Mouse (Mus musculus) forebrain, postnatal 0 days (tissue): ENCODE measurements around the gene Vav1. TPM values are rescaled to one million over a fixed set of nuclear protein-coding genes. Genes with fewer than 3 reads are reported as not detected.

Experiments used
- ATAC-seq: fragments of 200-750 bp; cut with Nextera tagmentation; 2 replicates; pipeline ENCODE4 v1.8.0; 2017; ENCODE audit warnings: mild to moderate bottlenecking, moderate library complexity
- DNase-seq: peaks from one replicate; pipeline ENCODE4 v3.0.0-alpha.2; 2015
- H3K27ac ChIP-seq: fragments of 300-500 bp; sonication (generic); 2 replicates; pipeline ENCODE4 v1.5.1; 2014; ENCODE audit warnings: low read depth, mild to moderate bottlenecking, antibody characterized with exemption, low read length, moderate library complexity, mixed read lengths
- H3K27me3 ChIP-seq: fragments of 300-500 bp; sonication (generic); 2 replicates; pipeline ENCODE4 v1.6.1; 2014; ENCODE audit warnings: mild to moderate bottlenecking, low read length, mixed read lengths; ENCODE audit not compliant: insufficient read depth
- H3K36me3 ChIP-seq: fragments of 300-500 bp; sonication (generic); 2 replicates; pipeline ENCODE4 v1.6.1; 2014; ENCODE audit warnings: mild to moderate bottlenecking, moderate library complexity; ENCODE audit not compliant: insufficient read depth
- H3K4me1 ChIP-seq: fragments of 300-500 bp; sonication (generic); 2 replicates; pipeline ENCODE4 v1.6.1; 2014; ENCODE audit warnings: antibody characterized with exemption; ENCODE audit not compliant: insufficient read depth
- H3K4me2 ChIP-seq: fragments of 300-500 bp; sonication (generic); 2 replicates; pipeline ENCODE4 v1.6.1; 2014; ENCODE audit warnings: low read depth, mild to moderate bottlenecking, moderate library complexity
- H3K4me3 ChIP-seq: fragments of 300-500 bp; sonication (generic); 2 replicates; pipeline ENCODE4 v1.5.1; 2014; ENCODE audit warnings: low read depth, low read length, mixed read lengths
- H3K9ac ChIP-seq: fragments of 300-500 bp; sonication (generic); 2 replicates; pipeline ENCODE4 v1.6.1; 2014; ENCODE audit warnings: mild to moderate bottlenecking
- H3K9me3 ChIP-seq: fragments of 300-500 bp; sonication (generic); 2 replicates; pipeline ENCODE4 v1.6.1; 2016; ENCODE audit warnings: low read length
- CTCF ChIP-seq: sonication (generic); IDR thresholded peaks from 2 replicates; pipeline ENCODE4 v1.5.1; 2016; ENCODE audit warnings: antibody characterized with exemption, control low read depth, low read depth
- WGBS: fragments of 180-500 bp; shearing (Covaris S2); extraction: QIAGEN DNeasy Blood & Tissue Kit; methylation state at CpG from one replicate; pipeline ENCODE4 v1.1.7; 2014; 5-methylcytosine and 5-hydroxymethylcytosine counted together
- polyA plus RNA-seq: library from polyadenylated mRNA; unstranded; fragments of >200 nt; fragmentation: Nextera tagmentation; extraction: Ambion mirVana; gene quantifications from 2 replicates; pipeline ENCODE4 v1.2.1, GENCODE M21; 2015
- total RNA-seq: library from RNA; depleted of rRNA; stranded (reverse); fragments of >200 nt; gene quantifications from 2 replicates; pipeline ENCODE4 v1.2.3, GENCODE M21; 2014

The Vav1 gene
- total and polyA plus RNA-seq, 2 experiments from 2014 or later, result 1.8 to 2.5 TPM

DNA sequence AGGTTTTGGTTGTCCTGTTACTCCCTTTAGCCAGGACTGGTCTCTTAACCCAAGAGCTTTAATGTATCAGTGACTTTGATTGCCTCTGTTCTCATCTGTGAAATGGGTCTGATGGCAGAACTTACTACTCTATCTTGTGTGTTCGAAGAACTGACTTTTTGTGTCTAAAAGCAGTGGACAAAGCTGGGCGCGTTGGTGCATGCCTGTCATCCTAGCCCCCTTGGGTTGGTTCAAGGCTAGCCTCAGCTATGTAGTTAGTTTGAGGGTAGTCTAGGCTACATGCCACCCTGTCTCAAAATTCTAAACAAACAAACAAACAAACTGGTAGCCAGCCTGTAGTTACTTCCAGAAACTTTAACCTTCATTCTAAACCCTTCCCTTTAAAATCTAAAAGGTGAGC is 27.5 kb upstream of the Vav1 start:
- Histone ChIP-seq H3K9ac (no peak overlapping the region), H3K27me3 (peaks cover 3% of the 10 kb centered on the region; the same call in 1 of the 2 replicates), H3K4me3 (no peak overlapping the region), H3K4me2 (no peak overlapping the region), H3K9me3 (no peaks in the 10 kb centered on the region), H3K27ac (no peak overlapping the region), H3K4me1 (peaks cover 9% of the 10 kb centered on the region; the same call in 1 of the 2 replicates), H3K36me3 (no peaks in the 10 kb centered on the region)
- no peak for DNase-seq
- 99% methylated on average over 3 of the region's 3 CpGs for WGBS
- ATAC-seq, result no peak
- TF ChIP-seq CTCF, result no peak

DNA sequence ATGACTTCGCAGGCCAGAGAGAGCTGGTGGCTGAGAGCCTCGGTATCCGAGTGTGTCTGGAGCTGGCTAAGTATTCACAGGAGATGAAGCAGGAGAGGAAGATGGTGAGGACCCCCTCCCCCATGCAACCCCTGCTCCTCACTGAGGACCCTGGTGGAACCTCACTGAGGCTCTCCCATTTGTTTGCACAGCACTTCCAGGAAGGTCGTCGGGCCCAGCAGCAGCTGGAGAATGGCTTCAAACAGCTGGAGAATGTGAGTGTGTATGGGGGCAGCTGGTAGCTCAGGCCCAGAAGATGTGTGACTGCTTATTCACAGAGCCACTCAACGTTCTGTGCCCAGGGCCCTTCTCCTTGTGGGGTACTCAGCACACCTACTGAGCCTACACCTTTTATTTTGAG is 25.6 kb upstream of the Vav1 start:
- TF ChIP-seq CTCF, result no peak
- DNase-seq (no peak), ATAC-seq (no peak)
- no peak overlapping the region for H3K4me2 ChIP-seq
- no peaks in the 10 kb centered on the region for H3K9me3 ChIP-seq
- peaks cover 3% of the 10 kb centered on the region; the same call in 1 of the 2 replicates for H3K27me3 ChIP-seq
- peaks cover 5% of the 10 kb centered on the region; the same call in 1 of the 2 replicates for H3K4me1 ChIP-seq
- no peak overlapping the region for H3K4me3 ChIP-seq
- no peak overlapping the region for H3K27ac ChIP-seq
- no peak overlapping the region for H3K9ac ChIP-seq
- no peaks in the 10 kb centered on the region for H3K36me3 ChIP-seq
- 89% methylated on average over 6 of the region's 6 CpGs for WGBS

DNA sequence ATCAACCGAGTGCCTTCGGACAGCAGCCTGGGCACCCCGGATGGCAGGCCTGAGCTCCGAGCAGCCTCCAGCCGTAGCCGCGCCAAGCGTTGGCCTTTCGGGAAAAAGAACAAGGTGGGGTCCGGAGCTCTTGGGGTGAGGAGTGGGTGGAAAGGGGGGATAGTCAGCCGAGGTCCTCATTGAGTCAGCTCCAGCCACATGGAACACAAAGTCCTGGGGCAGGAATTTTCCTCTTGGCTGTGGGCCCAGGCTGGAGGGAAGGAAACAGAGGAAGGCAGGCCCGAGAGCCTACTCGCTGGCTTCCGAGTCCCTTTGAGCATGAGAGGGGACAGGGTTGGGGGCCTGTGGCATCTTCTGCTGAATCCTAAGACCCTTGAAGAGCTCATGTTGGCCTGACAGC is 23.5 kb upstream of the Vav1 start:
- H3K27me3 ChIP-seq, result no peaks in the 10 kb centered on the region
- no peak overlapping the region for H3K4me3 ChIP-seq
- no peak for TF ChIP-seq CTCF
- H3K4me1 ChIP-seq, result no peaks in the 10 kb centered on the region
- no peaks in the 10 kb centered on the region for H3K36me3 ChIP-seq
- ATAC-seq (no peak), DNase-seq (no peak)
- H3K9me3 ChIP-seq, result no peaks in the 10 kb centered on the region
- WGBS, result 81% methylated on average over 14 of the region's 14 CpGs
- H3K27ac ChIP-seq, result no peak overlapping the region
- no peak overlapping the region for H3K4me2 ChIP-seq
- no peak overlapping the region for H3K9ac ChIP-seq

DNA sequence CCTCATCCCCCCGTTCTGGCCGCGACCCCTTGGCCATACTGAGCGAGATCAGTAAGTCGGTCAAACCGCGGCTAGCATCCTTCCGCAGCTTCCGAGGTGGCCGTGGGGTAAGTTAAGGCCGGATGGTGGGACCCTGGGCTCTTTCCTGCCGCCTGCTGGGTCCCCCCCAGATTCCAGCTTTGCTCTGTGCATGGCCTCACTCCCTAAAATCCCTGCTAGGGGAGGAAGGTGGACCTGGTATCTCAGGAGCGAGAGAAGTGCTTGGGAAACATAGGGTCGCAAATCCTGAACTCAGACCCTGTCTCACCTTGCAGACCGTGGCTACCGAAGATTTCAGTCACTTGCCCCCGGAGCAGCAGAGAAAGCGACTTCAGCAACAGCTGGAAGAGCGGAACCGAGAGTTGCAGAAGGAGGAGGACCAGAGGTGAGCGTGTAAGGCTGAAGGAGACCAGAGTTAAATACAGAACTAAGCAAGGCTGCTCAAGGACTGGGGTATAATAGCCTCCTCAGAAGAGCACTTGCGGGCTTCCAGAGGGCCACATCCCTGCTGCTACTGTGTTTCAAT is 21.9 kb upstream of the Vav1 start:
- ATAC-seq (no peak), DNase-seq (no peak)
- H3K9ac ChIP-seq, result no peak overlapping the region
- no peaks in the 10 kb centered on the region for H3K9me3 ChIP-seq
- no peaks in the 10 kb centered on the region for H3K4me1 ChIP-seq
- no peak overlapping the region for H3K27ac ChIP-seq
- TF ChIP-seq CTCF, result no peak
- H3K36me3 ChIP-seq, result no peaks in the 10 kb centered on the region
- H3K27me3 ChIP-seq, result no peaks in the 10 kb centered on the region
- no peak overlapping the region for H3K4me3 ChIP-seq
- 97% methylated on average over 22 of the region's 22 CpGs for WGBS
- no peak overlapping the region for H3K4me2 ChIP-seq

DNA sequence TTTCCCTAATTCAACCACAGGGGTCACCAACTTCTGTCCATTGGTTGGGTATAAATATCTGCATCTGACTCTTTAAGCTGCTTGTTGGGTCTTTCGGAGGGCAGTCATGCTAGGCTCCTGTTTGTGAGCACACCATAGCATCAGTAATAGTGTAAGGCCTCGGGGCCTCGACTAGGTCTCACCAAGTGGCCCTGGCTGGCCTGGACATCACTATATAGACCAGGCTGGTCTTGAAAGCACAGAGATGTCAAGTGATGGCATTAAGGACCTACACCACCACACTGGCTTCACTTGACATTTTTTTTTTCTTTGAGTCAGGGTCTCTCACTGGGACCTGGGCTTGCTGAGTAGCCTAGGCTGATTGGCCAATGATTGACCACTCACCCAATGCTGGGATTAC is 20.7 kb upstream of the Vav1 start:
- Histone ChIP-seq H3K4me2 (no peak overlapping the region), H3K4me1 (no peaks in the 10 kb centered on the region), H3K4me3 (no peak overlapping the region), H3K9ac (no peak overlapping the region), H3K36me3 (no peaks in the 10 kb centered on the region), H3K9me3 (no peaks in the 10 kb centered on the region), H3K27ac (no peak overlapping the region), H3K27me3 (no peaks in the 10 kb centered on the region)
- no peak for TF ChIP-seq CTCF
- DNase-seq (no peak), ATAC-seq (no peak)
- WGBS, result 94% methylated on average over 3 of the region's 3 CpGs

DNA sequence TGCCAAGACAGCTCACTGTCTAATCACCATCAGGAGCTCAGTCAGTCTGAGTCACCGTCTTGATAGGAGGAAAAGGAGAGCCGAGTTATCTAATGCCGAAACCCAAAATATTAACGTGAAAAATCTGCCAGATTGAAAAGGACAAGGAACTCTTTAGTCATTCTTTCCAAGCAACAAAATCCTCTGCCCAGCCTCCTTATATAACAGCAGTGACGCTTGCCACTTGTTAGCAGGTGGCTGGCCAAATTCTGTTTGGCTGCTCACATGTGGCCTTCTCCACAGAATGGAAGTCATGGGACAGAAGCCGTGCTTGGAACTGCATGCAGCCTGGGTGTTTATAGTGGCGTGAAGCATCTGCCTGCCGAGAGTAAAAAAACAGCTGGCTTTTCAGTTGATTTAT is 19.2 kb upstream of the Vav1 start:
- Histone ChIP-seq H3K9ac (no peak overlapping the region), H3K4me2 (no peak overlapping the region), H3K4me1 (no peaks in the 10 kb centered on the region), H3K4me3 (no peak overlapping the region), H3K9me3 (no peaks in the 10 kb centered on the region), H3K36me3 (no peaks in the 10 kb centered on the region), H3K27ac (no peak overlapping the region), H3K27me3 (no peaks in the 10 kb centered on the region)
- WGBS, result 86% methylated on average over 8 of the region's 8 CpGs
- ATAC-seq (no peak), DNase-seq (no peak)
- no peak for TF ChIP-seq CTCF

DNA sequence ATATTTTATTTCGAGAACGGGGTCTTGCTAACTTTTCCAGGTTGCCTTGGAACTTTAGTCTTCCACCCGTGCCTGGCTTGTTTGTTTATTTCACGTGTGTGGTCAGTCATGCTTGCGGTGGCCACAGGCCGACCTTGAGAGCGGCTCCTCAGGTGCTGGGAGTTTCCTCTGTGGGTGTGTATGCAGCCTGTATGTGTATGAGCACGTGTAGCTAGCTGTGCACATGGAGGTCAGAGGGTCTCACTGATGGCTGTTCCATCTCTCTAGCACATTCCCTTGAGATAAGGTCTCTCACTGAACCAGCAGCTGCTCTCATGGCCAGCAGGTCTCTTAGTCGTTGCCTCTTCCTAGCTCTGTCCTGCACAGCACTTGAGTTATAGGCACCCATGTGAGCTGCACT is 18.5 kb upstream of the Vav1 start:
- H3K9me3 ChIP-seq, result no peaks in the 10 kb centered on the region
- H3K27ac ChIP-seq, result no peak overlapping the region
- DNase-seq (no peak), ATAC-seq (no peak)
- H3K4me3 ChIP-seq, result no peak overlapping the region
- no peaks in the 10 kb centered on the region for H3K36me3 ChIP-seq
- 95% methylated on average over 9 of the region's 9 CpGs for WGBS
- H3K4me2 ChIP-seq, result no peak overlapping the region
- no peak for TF ChIP-seq CTCF
- H3K9ac ChIP-seq, result no peak overlapping the region
- no peaks in the 10 kb centered on the region for H3K27me3 ChIP-seq
- H3K4me1 ChIP-seq, result no peaks in the 10 kb centered on the region
